Mouse (Mus musculus): Measurements from ENCODE around the gene Rab5a. TPM values are rescaled to one million over a fixed set of nuclear protein-coding genes. Genes with fewer than 3 reads are reported as not detected.
A peak's percentile ranks its signal among the peaks of the same experiment; 100 is the strongest.

The Rab5a gene
- polyA plus RNA-seq, 1 experiment from 2014 or later, result 76.9 TPM

GRCm38 (mm10) chr17:53478066-53478857 is 772 bp upstream of the Rab5a start:
- Histone ChIP-seq H3K36me3 (ENCODE audit: insufficient read depth) (no peaks in the 10 kb centered on the region), H3K9ac (peak overlapping the region; percentile 76), H3K27ac (ENCODE audit: low read depth) (peak overlapping the region; percentile 99), H3K4me2 (peak overlapping the region; percentile 68), H3K9me3 (ENCODE audit: low read depth, low read length) (no peaks in the 10 kb centered on the region), H3K4me1 (ENCODE audit: insufficient read depth) (peaks cover 13% of the 10 kb centered on the region), H3K4me3 (ENCODE audit: low read depth, low read length) (peak overlapping the region; percentile 93), H3K27me3 (ENCODE audit: insufficient read depth, low read length) (no peaks in the 10 kb centered on the region)
- ATAC-seq (ENCODE audit: insufficient read depth) (no peak; the same call in 1 of the 2 replicates), DNase-seq (peak; percentile 9)
- TF ChIP-seq CTCF (IDR thresholded peaks at IDR 0.05; ENCODE audit: low read depth), result no peak
- WGBS, result 5% methylated on average over 15 of the region's 15 CpGs

GRCm38 (mm10) chr17:53479604-53480041 is 589 bp downstream of the Rab5a start:
- Histone ChIP-seq H3K9me3 (ENCODE audit: low read depth, low read length) (no peaks in the 10 kb centered on the region), H3K9ac (peak overlapping the region; percentile 90), H3K27me3 (ENCODE audit: insufficient read depth, low read length) (no peaks in the 10 kb centered on the region), H3K4me2 (peak overlapping the region; percentile 84), H3K4me1 (ENCODE audit: insufficient read depth) (peaks cover 13% of the 10 kb centered on the region), H3K36me3 (ENCODE audit: insufficient read depth) (peaks cover 9% of the 10 kb centered on the region), H3K4me3 (ENCODE audit: low read depth, low read length) (peak overlapping the region; percentile 93), H3K27ac (ENCODE audit: low read depth) (peak overlapping the region; percentile 99)
- WGBS, result under 1% methylated on average over 33 of the region's 33 CpGs
- peak; percentile 7 for ATAC-seq (ENCODE audit: insufficient read depth)
- TF ChIP-seq CTCF (IDR thresholded peaks at IDR 0.05; ENCODE audit: low read depth), result peak; percentile 19; the same call in 1 of the 2 replicates
- peak; percentile 64 for DNase-seq

- no peak for ATAC-seq (ENCODE audit: insufficient read depth)
- peaks cover 13% of the 10 kb centered on the region for H3K4me1 ChIP-seq (ENCODE audit: insufficient read depth)
- H3K9me3 ChIP-seq (ENCODE audit: low read depth, low read length), result no peaks in the 10 kb centered on the region
- peaks cover 16% of the 10 kb centered on the region for H3K36me3 ChIP-seq (ENCODE audit: insufficient read depth)
- WGBS, result 43% methylated on average over 7 of the region's 7 CpGs
- H3K4me2 ChIP-seq, result peak overlapping the region; percentile 84
- peak overlapping the region; percentile 90 for H3K9ac ChIP-seq
- no peak overlapping the region for H3K27ac ChIP-seq (ENCODE audit: low read depth)
- TF ChIP-seq CTCF (IDR thresholded peaks at IDR 0.05; ENCODE audit: low read depth), result no peak
- peak overlapping the region; percentile 93 for H3K4me3 ChIP-seq (ENCODE audit: low read depth, low read length)
- DNase-seq, result no peak
- H3K27me3 ChIP-seq (ENCODE audit: insufficient read depth, low read length), result no peaks in the 10 kb centered on the region
These were observed 1.4 kb downstream of the Rab5a start for GRCm38 (mm10) chr17:53480433-53480832.

- Histone ChIP-seq H3K27ac (ENCODE audit: low read depth) (no peak overlapping the region), H3K4me2 (no peak overlapping the region), H3K4me1 (ENCODE audit: insufficient read depth) (no peaks in the 10 kb centered on the region), H3K36me3 (ENCODE audit: insufficient read depth) (peaks cover 56% of the 10 kb centered on the region), H3K9ac (no peak overlapping the region), H3K4me3 (ENCODE audit: low read depth, low read length) (no peak overlapping the region), H3K27me3 (ENCODE audit: insufficient read depth, low read length) (no peaks in the 10 kb centered on the region), H3K9me3 (ENCODE audit: low read depth, low read length) (no peaks in the 10 kb centered on the region)
- TF ChIP-seq CTCF (IDR thresholded peaks at IDR 0.05; ENCODE audit: low read depth), result no peak
- ATAC-seq (ENCODE audit: insufficient read depth) (no peak), DNase-seq (no peak)
- 88% methylated on average over 4 of the region's 4 CpGs for WGBS
These were observed 9.4 kb downstream of the Rab5a start for GRCm38 (mm10) chr17:53488291-53489006.

GRCm38 (mm10) chr17:53489007-53489378 is 10.0 kb downstream of the Rab5a start:
- DNase-seq (no peak), ATAC-seq (ENCODE audit: insufficient read depth) (no peak)
- H3K4me1 ChIP-seq (ENCODE audit: insufficient read depth), result no peaks in the 10 kb centered on the region
- H3K27ac ChIP-seq (ENCODE audit: low read depth), result no peak overlapping the region
- no peak overlapping the region for H3K4me2 ChIP-seq
- H3K9me3 ChIP-seq (ENCODE audit: low read depth, low read length), result no peaks in the 10 kb centered on the region
- 92% methylated on average over 1 of the region's 1 CpGs for whole genome bisulfite sequencing
- no peak for TF ChIP-seq CTCF (IDR thresholded peaks at IDR 0.05; ENCODE audit: low read depth)
- peaks cover 56% of the 10 kb centered on the region for H3K36me3 ChIP-seq (ENCODE audit: insufficient read depth)
- H3K4me3 ChIP-seq (ENCODE audit: low read depth, low read length), result no peak overlapping the region
- H3K27me3 ChIP-seq (ENCODE audit: insufficient read depth, low read length), result no peaks in the 10 kb centered on the region
- no peak overlapping the region for H3K9ac ChIP-seq

- Histone ChIP-seq H3K27me3 (ENCODE audit: insufficient read depth, low read length) (no peaks in the 10 kb centered on the region), H3K4me2 (no peak overlapping the region)
- ATAC-seq (ENCODE audit: insufficient read depth), result no peak
These were observed 23.9 kb downstream of the Rab5a start for GRCm38 (mm10) chr17:53502966-53503365.

More at GRCm38 (mm10) chr17:53502966-53503365, 23.9 kb downstream of the Rab5a start:
- peaks cover 63% of the 10 kb centered on the region for H3K36me3 ChIP-seq (ENCODE audit: insufficient read depth)
- DNase-seq, result no peak
- H3K4me1 ChIP-seq (ENCODE audit: insufficient read depth), result no peaks in the 10 kb centered on the region
- 91% methylated on average over 2 of the region's 2 CpGs for WGBS
- no peak for TF ChIP-seq CTCF (IDR thresholded peaks at IDR 0.05; ENCODE audit: low read depth)
- H3K9me3 ChIP-seq (ENCODE audit: low read depth, low read length), result no peaks in the 10 kb centered on the region
- H3K9ac ChIP-seq, result no peak overlapping the region
- H3K4me3 ChIP-seq (ENCODE audit: low read depth, low read length), result no peak overlapping the region
- H3K27ac ChIP-seq (ENCODE audit: low read depth), result no peak overlapping the region
